Mouse (Mus musculus): ENCODE results near the gene Cd200r3. TPM values are rescaled to one million over a fixed set of nuclear protein-coding genes. Genes with fewer than 3 reads are reported as not detected.

Gene Cd200r3
- polyA plus RNA-seq, 1 experiment from 2014 or later = not detected

DNA sequence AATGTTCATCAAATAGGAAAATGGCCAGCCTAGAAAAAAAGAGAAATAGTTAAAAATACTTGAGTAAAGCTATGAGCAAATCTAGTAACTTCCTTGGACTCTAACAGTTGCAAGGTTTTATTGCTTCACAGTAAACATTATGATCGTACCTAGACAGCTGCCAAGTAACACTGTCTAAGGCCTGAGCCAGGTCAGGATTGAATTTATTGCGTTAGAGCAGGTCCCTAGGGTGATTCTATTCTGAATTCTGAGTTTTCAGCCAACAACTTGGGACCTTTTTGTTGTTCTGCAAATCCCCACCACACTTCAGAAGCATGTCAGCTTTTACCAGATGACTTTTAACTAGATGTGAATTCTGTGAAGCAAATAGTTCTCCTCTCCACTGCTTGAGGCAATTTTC, 87.3 kb downstream of the Cd200r3 start:
- H3K27me3 ChIP-seq (replicated peaks; ENCODE audit: control insufficient read depth, insufficient read depth, low read length) = no peaks in the 10 kb centered on the region
- DNase-seq (ENCODE audit: low spot score) (no peak), ATAC-seq (replicated peaks; ENCODE audit: low FRiP score, low TSS enrichment, low read depth) (no peak)
- no peak overlapping the region for H3K27ac ChIP-seq (ENCODE audit: low read depth)
- no peak overlapping the region for H3K9ac ChIP-seq (ENCODE audit: low read length)
- H3K4me3 ChIP-seq (ENCODE audit: low read depth, low read length) = no peak overlapping the region
- no peaks in the 10 kb centered on the region for H3K36me3 ChIP-seq (ENCODE audit: control insufficient read depth, insufficient read depth, low read length)
- H3K4me2 ChIP-seq (ENCODE audit: low read length) = no peak overlapping the region
- WGBS = 41% methylated on average over 2 of the region's 2 CpGs
- H3K9me3 ChIP-seq (ENCODE audit: control insufficient read depth, low read length) = no peaks in the 10 kb centered on the region
- H3K4me1 ChIP-seq (replicated peaks; ENCODE audit: control insufficient read depth, insufficient read depth, low read length) = no peaks in the 10 kb centered on the region

Other genes starting within 250 kb of the Cd200r3 start
- 11.3 and 12.8 TPM in 2 replicates for gene Nepro, start 219.4 kb upstream of the Cd200r3 start, polyA plus RNA-seq (2014; fragmentation: Nextera tagmentation; extraction: Ambion mirVana)
- gene Gtpbp8, start 197.3 kb upstream of the Cd200r3 start, polyA plus RNA-seq (2014; fragmentation: Nextera tagmentation; extraction: Ambion mirVana) = 27.2 and 30.5 TPM in 2 replicates
- gene Cd200r1, start 177.9 kb upstream of the Cd200r3 start, polyA plus RNA-seq (2014; fragmentation: Nextera tagmentation; extraction: Ambion mirVana) = 0.88 and 0.99 TPM in 2 replicates
- gene Cd200r4, start 131.9 kb upstream of the Cd200r3 start, polyA plus RNA-seq (2014; fragmentation: Nextera tagmentation; extraction: Ambion mirVana) = 0.32 and 0.34 TPM in 2 replicates
- 0.09 TPM in 1 of 2 replicates, not detected in the other for gene Cd200r2, start 76.6 kb upstream of the Cd200r3 start, polyA plus RNA-seq (2014; fragmentation: Nextera tagmentation; extraction: Ambion mirVana)
- gene Ccdc80, start 149.7 kb downstream of the Cd200r3 start, polyA plus RNA-seq (2014; fragmentation: Nextera tagmentation; extraction: Ambion mirVana) = 78.4 and 80.1 TPM in 2 replicates
- 18.9 and 19.4 TPM in 2 replicates for gene Slc35a5, start 215.0 kb downstream of the Cd200r3 start, polyA plus RNA-seq (2014; fragmentation: Nextera tagmentation; extraction: Ambion mirVana)
- 30.9 and 31.7 TPM in 2 replicates for gene Atg3, start 215.1 kb downstream of the Cd200r3 start, polyA plus RNA-seq (2014; fragmentation: Nextera tagmentation; extraction: Ambion mirVana)

Data from intestine, embryonic 14.5 days (tissue).